Mouse (Mus musculus) embryo, embryonic 10.5 days (tissue): ENCODE data around the gene Ccr8.

ENCODE experiments used
- DNase-seq: peaks from one replicate; pipeline ENCODE4 v3.0.0-alpha.2; 2015; ENCODE audit warnings: low spot score

Ccr8 gene

DNA sequence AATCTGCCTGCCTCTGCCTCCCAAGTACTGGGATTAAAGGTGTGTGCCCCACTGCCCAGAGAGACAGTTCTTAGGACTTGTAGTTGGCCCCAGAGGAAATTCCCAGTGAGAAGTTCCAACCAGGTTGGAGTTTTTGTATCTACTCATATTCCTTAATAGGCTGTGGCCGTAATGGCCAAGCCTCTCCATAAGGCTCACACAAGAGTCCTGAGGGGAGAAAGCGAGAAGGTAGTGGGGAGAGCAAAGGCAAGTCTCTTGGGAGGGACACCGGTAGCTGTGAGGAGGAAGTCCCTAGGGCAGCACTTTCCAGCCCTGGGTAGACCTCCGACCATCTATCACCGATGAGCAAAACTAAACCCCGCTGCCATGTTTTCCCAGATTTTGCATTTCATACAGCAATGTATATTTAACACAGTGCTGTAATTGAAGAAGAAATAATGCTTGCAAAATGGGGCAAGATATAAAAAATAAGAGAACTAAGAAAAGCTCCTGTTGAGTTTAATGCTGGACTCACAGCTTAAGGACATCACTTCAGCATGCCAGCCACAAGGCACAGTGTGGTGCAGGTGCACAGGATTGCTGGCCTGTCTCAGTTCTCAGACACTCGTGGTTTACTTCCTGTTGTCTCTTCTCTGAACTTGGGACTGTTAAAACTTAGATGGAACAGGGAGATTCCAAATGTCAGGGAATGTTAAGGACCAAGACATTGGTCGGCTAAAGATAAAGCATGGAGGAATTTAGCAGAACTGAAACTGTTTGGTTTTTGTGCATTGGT lies 41.3 kb downstream of the Ccr8 start:
- DNase-seq, result no peak

DNA sequence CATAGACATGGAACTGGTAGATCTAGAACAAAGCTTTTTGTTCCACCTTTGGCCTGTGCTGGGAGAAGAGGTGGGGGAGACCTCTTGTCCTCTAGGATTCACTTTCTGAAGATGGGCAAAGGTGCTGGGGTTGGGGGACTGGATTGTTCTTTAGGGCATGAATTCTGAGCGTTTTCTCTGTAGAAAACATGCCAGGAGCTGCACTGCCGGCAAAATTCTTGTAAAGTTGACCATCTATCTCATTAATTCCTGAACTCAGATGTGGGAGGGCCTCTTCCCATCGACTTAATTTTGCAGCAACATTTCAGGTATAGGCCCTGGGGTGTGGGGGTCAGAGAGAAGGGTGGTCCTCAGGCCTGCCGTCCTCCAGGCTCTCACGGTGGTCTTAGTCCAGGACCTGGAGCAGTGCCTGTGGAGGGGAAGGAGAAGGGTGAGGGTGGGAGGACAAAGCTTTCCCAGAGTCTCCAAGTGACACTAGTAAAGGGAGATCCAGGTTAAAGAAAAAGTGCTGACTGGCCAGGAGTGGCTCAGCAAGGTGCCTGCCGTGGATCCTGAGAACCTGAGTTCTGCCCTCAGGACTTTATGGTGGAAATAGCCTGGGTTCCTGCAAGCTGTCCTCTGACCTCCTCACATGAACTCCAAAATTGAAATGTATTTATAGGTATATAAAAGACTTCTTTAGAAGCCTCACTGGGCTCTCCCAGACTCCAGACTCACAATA lies 42.0 kb downstream of the Ccr8 start:
- DNase-seq, result no peak

DNA sequence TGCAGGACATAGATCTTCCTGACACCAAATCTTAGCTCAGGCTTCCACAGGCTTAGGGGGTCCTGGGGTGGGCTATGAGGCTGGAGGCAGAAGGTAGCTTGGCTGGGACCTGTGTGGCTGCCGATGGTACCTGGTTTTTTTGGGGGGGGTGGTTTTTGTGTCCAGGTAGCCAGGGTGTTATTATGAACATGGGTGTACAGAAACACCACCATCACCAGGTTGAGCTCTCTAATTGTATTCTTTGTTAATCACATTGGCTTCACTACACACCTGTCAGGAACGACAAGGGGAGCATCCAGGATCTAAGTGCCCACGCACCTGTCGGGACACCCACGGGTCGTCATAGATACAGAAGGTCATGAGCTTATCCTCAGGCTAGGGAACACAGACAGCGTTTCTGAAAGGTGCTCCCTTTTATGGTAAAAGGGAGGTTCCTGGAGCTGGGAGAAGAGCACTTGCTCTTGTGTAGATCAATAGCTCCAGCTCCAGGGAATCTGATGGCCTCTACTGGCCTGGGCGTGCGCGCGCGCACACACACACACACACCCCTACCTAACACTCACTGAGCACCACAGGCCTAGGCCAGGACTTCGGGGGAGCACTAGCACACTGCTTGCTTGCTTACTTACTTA lies 42.7 kb downstream of the Ccr8 start:
- no peak for DNase-seq

DNA sequence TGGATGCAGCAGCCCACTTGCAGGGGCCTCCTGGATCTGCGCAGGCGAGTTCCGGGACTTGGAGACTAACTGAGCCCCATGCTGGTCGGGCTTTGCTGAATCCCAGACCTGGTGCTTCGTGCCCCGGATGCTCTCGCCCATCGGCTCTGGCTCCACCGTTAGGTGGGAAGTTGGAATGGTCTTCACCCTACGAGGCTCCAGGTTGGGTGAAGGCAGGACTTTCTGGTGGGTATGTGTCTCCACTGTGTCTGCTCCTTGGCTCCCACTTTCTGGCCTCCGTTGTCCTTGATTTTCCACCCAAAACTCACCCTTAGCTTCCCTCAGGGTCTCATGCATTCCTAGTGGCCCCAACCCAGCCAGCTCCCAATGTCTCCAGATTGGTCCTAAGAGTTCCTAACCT lies 43.5 kb downstream of the Ccr8 start:
- DNase-seq, result no peak

DNA sequence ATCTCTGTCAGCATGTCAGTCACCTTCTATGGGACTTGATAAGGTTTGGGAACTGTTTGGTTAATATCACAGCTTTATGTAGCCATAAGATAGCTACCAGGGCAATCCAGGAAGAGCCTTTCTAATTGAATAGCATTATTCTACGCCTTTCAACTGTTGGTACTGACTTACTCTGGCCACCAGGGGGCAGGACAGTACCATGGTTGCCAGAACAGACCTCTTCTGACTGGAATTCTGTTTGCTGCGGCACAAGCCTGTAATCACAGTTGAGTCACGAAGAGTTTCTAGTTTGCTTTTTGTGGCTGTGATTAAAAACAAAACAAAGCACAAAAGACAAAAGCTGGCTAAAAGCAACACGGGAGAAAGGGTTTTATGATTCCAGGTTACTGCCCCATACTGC lies 48.7 kb downstream of the Ccr8 start:
- DNase-seq, result peak; percentile 91

DNA sequence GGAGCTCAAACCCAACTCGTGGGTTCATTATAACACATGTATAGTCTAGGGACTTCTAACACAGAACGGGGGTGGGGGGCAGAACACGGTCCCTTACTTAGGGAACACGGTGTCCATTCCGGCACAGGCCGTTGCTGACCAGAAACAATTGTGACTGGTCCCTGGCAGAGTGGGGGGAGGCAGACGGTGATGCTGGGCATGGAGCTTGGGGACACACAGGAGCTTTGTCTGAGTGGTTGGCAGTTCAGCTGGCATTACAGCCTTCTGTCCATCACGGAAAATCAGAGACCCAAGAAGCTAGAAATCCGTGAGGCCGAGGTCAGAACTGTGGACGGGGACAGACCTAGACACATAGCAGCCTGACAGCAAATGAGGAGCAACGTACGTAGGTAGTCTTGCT lies 52.6 kb downstream of the Ccr8 start:
- DNase-seq, result no peak
